Mouse (Mus musculus): Measurements from ENCODE around the gene Pgm1.

DNA sequence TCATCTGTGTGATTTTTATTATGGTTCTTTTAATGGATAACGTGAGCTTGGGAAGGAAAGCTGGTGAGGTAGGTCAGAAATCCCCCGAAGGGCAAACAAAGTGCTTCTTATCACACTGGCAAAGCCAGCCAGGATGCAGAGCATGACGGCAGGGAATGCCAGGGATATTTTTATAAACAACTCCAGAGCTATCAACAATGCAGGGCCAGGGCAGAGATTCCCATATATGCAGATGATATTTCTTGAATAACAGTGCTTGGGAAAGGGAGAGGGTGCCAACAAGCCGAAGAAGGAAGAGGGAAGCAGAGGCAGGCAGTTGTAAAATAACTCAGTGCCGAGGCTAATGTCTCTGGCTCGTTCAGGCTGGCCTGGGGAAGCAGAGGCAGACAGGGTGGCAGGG, 102.1 kb downstream of the Pgm1 start:
- TF ChIP-seq CTCF (IDR thresholded peaks at IDR 0.05) (no peak), EP300 (IDR thresholded peaks at IDR 0.05) (no peak)
